Mouse (Mus musculus) retina, embryonic 14.5 days (tissue): ENCODE results near the gene Bbip1.
A peak's percentile ranks its signal among the peaks of the same experiment; 100 is the strongest.

Experiments used
- DNase-seq: peaks from one replicate; pipeline ENCODE4 v3.0.0-alpha.2; 2015; ENCODE audit warnings: low spot score

Gene Bbip1

GRCm38 (mm10) chr19:53890781-53891251 is 53.6 kb downstream of the Bbip1 start:
- DNase-seq: peak; percentile 4

- no peak for DNase-seq
Observed at GRCm38 (mm10) chr19:53890274-53890673, 54.2 kb downstream of the Bbip1 start.

- no peak for DNase-seq
Observed at GRCm38 (mm10) chr19:53889555-53889954, 54.9 kb downstream of the Bbip1 start.

GRCm38 (mm10) chr19:53888331-53888730 is 56.1 kb downstream of the Bbip1 start:
- DNase-seq: no peak

- no peak for DNase-seq
Observed at GRCm38 (mm10) chr19:53887822-53888221, 56.6 kb downstream of the Bbip1 start.

GRCm38 (mm10) chr19:53886576-53887370 is 57.7 kb downstream of the Bbip1 start:
- DNase-seq: no peak

- DNase-seq: peak; percentile 57
Observed at GRCm38 (mm10) chr19:53885450-53885849, 59.0 kb downstream of the Bbip1 start.

GRCm38 (mm10) chr19:53881786-53882185 is 62.6 kb downstream of the Bbip1 start:
- DNase-seq: peak; percentile 49

GRCm38 (mm10) chr19:53880460-53880859 is 64.0 kb downstream of the Bbip1 start:
- DNase-seq: no peak
